Mouse (Mus musculus) hindbrain, postnatal 0 days (tissue): ENCODE results near the gene Rabep1. TPM values are rescaled to one million over a fixed set of nuclear protein-coding genes. Genes with fewer than 3 reads are reported as not detected.

ENCODE experiments used
- ATAC-seq: fragments of 200-750 bp; cut with Nextera tagmentation; 2 replicates; pipeline ENCODE4 v1.8.0; 2017; ENCODE audit warnings: mild to moderate bottlenecking, moderate TSS enrichment, moderate library complexity
- DNase-seq: peaks from one replicate; pipeline ENCODE4 v3.0.0-alpha.2; 2015; ENCODE audit warnings: low spot score
- H3K27ac ChIP-seq: fragments of 300-500 bp; sonication (generic); 2 replicates; pipeline ENCODE4 v1.5.1; 2014; ENCODE audit warnings: mild to moderate bottlenecking
- H3K27me3 ChIP-seq: fragments of 300-500 bp; sonication (generic); 2 replicates; pipeline ENCODE4 v1.6.1; 2014; ENCODE audit warnings: low read length, mixed read lengths; ENCODE audit not compliant: insufficient read depth
- H3K36me3 ChIP-seq: fragments of 300-500 bp; sonication (generic); 2 replicates; pipeline ENCODE4 v1.6.1; 2014; ENCODE audit warnings: low read length, mixed read lengths; ENCODE audit not compliant: insufficient read depth
- H3K4me1 ChIP-seq: fragments of 300-500 bp; sonication (generic); 2 replicates; pipeline ENCODE4 v1.6.1; 2014; ENCODE audit warnings: antibody characterized with exemption, low read length, mixed read lengths; ENCODE audit not compliant: insufficient read depth
- H3K4me2 ChIP-seq: fragments of 300-500 bp; sonication (generic); 2 replicates; pipeline ENCODE4 v1.6.1; 2014; ENCODE audit warnings: low read depth, mild to moderate bottlenecking, low read length, moderate library complexity, mixed read lengths
- H3K4me3 ChIP-seq: fragments of 300-500 bp; sonication (generic); 2 replicates; pipeline ENCODE4 v1.5.1; 2014; ENCODE audit warnings: low read length
- H3K9ac ChIP-seq: fragments of 300-500 bp; sonication (generic); replicated peaks from 2 replicates; pipeline ENCODE4 v1.6.1; 2014; ENCODE audit warnings: mild to moderate bottlenecking, low read length, moderate library complexity, mixed read lengths
- H3K9me3 ChIP-seq: fragments of 300-500 bp; sonication (generic); 2 replicates; pipeline ENCODE4 v1.6.1; 2016; ENCODE audit warnings: low read length, mixed read lengths
- CTCF ChIP-seq: IDR thresholded peaks from 2 replicates; pipeline ENCODE4 v1.5.1; 2016; ENCODE audit warnings: antibody characterized with exemption, control low read depth, low read depth
- WGBS: fragments of 180-500 bp; shearing (Covaris S2); extraction: QIAGEN DNeasy Blood & Tissue Kit; methylation state at CpG from one replicate; pipeline ENCODE4 v1.1.7; 2014; 5-methylcytosine and 5-hydroxymethylcytosine counted together
- polyA plus RNA-seq: library from polyadenylated mRNA; unstranded; fragments of >200 nt; fragmentation: Nextera tagmentation; extraction: Ambion mirVana; gene quantifications from 2 replicates; pipeline ENCODE4 v1.2.1, GENCODE M21; 2015
- total RNA-seq: library from RNA; depleted of rRNA; stranded (reverse); fragments of >200 nt; gene quantifications from 2 replicates; pipeline ENCODE4 v1.2.3, GENCODE M21; 2014; rRNA removed

Rabep1 gene
- 45.7 and 47.1 TPM in 2 replicates for total RNA-seq
- 101 and 104 TPM in 2 replicates for polyA plus RNA-seq

DNA sequence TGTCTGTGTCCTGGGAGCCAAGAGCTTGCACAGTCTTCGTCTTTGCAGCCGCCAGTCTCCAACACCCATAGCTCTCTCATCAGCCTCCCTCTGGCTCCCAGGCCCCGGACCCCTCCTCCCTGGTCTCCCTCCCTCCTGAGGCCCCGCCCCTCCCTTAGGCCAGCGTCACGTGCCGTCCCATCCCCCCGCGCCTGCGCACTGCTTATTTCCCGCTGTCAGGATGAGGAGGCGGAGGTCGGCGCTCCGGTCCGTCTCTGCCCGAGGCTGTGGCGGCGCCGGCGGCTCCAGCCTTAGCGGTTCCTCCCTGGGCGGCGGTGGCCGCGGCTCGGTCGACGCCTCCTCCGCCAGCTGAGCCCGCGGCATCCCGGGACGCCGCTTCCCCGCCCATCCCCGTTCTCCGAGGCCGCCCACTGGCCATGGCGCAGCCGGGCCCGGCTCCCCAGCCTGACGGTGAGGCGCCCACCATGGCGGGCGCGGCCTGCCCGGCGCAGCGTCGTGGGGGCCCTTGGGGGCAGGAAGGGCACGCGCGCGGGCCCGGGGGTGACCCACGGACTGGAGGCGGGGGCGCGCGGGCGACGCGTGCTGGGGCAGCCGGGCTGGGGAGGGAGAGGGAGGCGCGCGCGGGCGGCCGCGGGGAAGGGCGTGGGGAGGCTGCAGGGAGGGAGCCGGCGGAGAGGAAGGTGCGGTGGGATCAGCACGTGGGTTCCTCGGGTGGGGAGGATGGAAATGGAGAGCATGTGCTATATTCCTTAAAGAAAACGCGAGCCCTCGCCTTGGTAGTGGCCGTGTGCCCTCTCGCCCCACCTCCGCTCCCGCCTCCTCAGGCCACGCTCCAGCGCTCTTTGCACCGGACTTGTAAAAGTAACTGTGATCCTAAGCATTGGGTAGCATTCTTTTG, at the start of gene Rabep1:
Gene Rabep1, plus strand, starts transcription at position 220 of the 898 bp plus-strand sequence.
- H3K9ac ChIP-seq: peak within 1 kb of the TSS; percentile 98
- H3K27me3 ChIP-seq: no peaks in the 10 kb centered on the region
- no peaks in the 10 kb centered on the region for H3K36me3 ChIP-seq
- peak within 1 kb of the TSS; percentile 85 for H3K27ac ChIP-seq
- WGBS: under 1% methylated on average over 71 of the region's 88 CpGs
- H3K4me3 ChIP-seq: peak within 1 kb of the TSS; percentile 69
- peak; percentile 97 for DNase-seq
- peak within 1 kb of the TSS; percentile 79 for H3K4me2 ChIP-seq
- ATAC-seq: peak; percentile 98
- TF ChIP-seq CTCF: no peak
- H3K4me1 ChIP-seq: peaks cover 7% of the 10 kb centered on the region; the same call in 1 of the 2 replicates
- no peaks in the 10 kb centered on the region for H3K9me3 ChIP-seq

DNA sequence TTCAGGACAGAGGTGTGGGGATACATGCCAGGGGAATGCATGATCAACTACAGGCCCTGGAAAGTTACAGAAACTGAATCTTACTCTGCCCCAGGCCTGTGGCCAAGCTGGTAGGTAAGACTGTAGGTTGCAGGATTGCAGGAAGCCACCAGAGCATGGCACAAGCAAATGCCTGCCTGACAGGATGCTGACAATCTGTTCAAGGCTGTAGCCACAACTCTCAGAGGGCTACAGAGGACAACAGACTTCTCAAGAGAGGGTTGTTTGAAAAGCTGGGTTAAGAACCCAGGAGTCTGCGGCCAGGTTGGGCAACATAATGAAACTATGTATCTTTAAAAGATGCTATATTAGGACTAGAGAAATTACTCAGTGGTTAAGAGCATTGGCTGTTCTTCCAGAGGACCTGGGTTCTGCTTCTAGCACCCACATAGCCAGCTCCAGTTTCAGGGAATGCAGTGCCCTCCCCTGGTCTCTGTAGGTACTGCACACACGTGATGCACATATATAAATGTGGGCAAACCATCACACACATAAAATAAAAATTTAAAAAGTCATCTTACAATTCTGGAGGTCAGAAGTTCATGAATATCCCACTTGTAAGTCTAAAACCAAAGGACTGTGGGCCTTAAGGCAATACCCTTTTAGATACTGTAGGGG, 42.2 kb upstream of the Rabep1 start:
- H3K9me3 ChIP-seq: no peaks in the 10 kb centered on the region
- H3K27ac ChIP-seq: no peak overlapping the region
- no peak for ATAC-seq
- DNase-seq: no peak
- no peak overlapping the region for H3K4me3 ChIP-seq
- no peak overlapping the region for H3K4me2 ChIP-seq
- TF ChIP-seq CTCF: no peak
- H3K4me1 ChIP-seq: no peaks in the 10 kb centered on the region
- H3K27me3 ChIP-seq: no peaks in the 10 kb centered on the region
- H3K36me3 ChIP-seq: no peaks in the 10 kb centered on the region
- 92% methylated on average over 2 of the region's 2 CpGs for WGBS
- H3K9ac ChIP-seq: no peak overlapping the region

DNA sequence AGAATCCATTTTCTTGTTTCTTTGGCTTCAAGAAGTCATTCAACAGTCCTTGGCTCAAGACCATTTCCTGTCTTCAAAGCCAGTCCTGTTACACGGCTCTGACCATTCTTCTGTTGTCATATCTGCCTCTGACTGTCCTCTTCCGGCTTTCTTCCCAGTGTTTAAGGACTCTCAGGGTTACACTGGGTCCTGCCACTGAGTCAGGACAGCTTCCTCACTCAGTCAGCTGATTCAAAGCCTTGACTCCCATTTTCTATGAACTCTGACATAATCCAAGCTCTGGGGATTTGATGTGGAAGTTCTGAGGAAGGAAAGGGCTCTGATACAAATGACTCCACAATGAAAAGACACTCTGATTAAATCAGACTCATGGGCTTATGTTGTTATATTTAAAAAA, 41.7 kb upstream of the Rabep1 start:
- WGBS: 79% methylated on average over 2 of the region's 2 CpGs
- H3K27me3 ChIP-seq: no peaks in the 10 kb centered on the region
- TF ChIP-seq CTCF: no peak
- no peak overlapping the region for H3K27ac ChIP-seq
- H3K4me1 ChIP-seq: no peaks in the 10 kb centered on the region
- no peak overlapping the region for H3K4me3 ChIP-seq
- ATAC-seq (no peak), DNase-seq (no peak)
- no peak overlapping the region for H3K4me2 ChIP-seq
- H3K36me3 ChIP-seq: no peaks in the 10 kb centered on the region
- H3K9ac ChIP-seq: no peak overlapping the region
- H3K9me3 ChIP-seq: no peaks in the 10 kb centered on the region

DNA sequence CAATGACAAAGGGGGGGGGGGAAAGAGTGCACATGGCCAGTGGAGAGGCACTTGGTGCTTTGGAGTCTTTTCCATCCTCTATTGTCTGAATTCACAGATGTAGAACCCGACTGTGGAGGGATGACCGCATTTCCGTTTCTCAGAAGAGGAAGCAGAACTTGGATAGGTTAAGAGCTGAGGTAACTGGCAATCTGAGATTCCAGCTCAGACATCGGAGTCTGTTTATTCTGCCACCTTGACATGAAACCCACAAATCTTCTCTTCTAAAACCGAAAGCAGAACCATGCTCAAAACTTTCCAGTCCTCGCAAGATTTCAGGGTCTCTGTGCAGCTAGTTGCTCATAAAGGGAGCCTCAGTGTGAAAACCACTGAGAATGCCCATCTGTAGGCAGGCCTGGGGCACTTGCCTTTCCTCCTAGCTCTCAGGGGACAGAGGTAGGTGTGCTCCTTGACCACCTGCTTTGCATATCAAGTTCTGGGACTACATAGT, 40.8 kb upstream of the Rabep1 start:
- DNase-seq: no peak
- no peak for ATAC-seq
- Histone ChIP-seq H3K36me3 (no peaks in the 10 kb centered on the region), H3K9ac (no peak overlapping the region), H3K9me3 (no peaks in the 10 kb centered on the region), H3K4me3 (no peak overlapping the region), H3K4me1 (no peaks in the 10 kb centered on the region), H3K27ac (no peak overlapping the region), H3K4me2 (no peak overlapping the region), H3K27me3 (no peaks in the 10 kb centered on the region)
- TF ChIP-seq CTCF: no peak
- 87% methylated on average over 6 of the region's 6 CpGs for WGBS

DNA sequence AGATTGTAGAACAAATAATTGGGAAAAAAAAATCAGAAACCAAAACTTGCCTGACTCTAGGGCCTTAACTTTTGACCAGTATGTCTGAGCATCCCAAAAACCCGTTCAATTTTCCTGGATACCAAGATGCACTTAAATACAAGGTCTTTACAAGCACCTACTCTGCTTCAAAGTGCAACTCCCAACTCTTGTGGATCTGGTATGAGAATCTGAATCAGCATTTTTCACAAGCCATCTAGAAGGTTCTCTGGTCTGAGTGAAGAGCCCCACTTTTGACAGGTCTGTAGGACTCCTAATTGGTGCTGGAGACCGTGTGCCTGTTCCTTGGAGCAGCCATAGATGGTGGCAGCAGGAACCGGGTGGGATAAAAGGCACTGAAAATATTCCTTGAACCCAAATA, 40.2 kb upstream of the Rabep1 start:
- H3K27ac ChIP-seq: no peak overlapping the region
- no peak for TF ChIP-seq CTCF
- H3K27me3 ChIP-seq: no peaks in the 10 kb centered on the region
- no peak for DNase-seq
- no peaks in the 10 kb centered on the region for H3K4me1 ChIP-seq
- ATAC-seq: no peak
- no peaks in the 10 kb centered on the region for H3K9me3 ChIP-seq
- no peak overlapping the region for H3K4me2 ChIP-seq
- H3K9ac ChIP-seq: no peak overlapping the region
- 82% methylated on average over 3 of the region's 3 CpGs for WGBS
- H3K4me3 ChIP-seq: no peak overlapping the region
- no peaks in the 10 kb centered on the region for H3K36me3 ChIP-seq

DNA sequence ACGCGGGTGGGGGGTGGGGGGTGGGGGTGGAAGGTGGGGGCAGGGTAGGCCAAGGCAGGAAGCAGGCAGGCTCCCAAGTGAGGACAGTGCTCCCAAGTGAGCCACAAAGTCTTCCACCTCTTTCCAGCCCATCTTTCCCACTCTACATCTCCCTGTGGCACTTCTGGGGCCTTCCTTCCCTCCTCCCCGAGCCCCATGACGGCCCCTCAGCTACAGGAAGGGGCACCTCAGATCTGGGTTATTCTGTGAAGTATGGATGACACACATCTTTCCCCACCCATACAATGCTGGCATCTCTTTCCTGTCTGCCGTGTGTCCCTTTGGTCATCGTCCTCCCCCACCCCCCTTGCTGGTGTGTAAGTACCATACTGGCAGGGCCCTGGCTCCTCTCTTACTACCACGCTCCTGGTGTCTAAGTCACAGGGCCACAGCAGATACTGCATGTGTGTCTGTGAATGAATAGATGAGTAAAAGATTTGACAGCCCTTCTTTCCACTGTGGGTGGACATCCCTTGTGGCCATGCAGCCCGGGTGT, 38.9 kb upstream of the Rabep1 start:
- no peak overlapping the region for H3K4me3 ChIP-seq
- H3K27ac ChIP-seq: no peak overlapping the region
- WGBS: 76% methylated on average over 8 of the region's 8 CpGs
- H3K4me2 ChIP-seq: no peak overlapping the region
- no peaks in the 10 kb centered on the region for H3K4me1 ChIP-seq
- TF ChIP-seq CTCF: no peak
- H3K36me3 ChIP-seq: no peaks in the 10 kb centered on the region
- H3K9ac ChIP-seq: no peak overlapping the region
- ATAC-seq (no peak), DNase-seq (no peak)
- no peaks in the 10 kb centered on the region for H3K27me3 ChIP-seq
- H3K9me3 ChIP-seq: no peaks in the 10 kb centered on the region
